Mouse (Mus musculus) forebrain, embryonic 14.5 days (tissue): ENCODE data around the gene Alkbh7. TPM values are rescaled to one million over a fixed set of nuclear protein-coding genes. Genes with fewer than 3 reads are reported as not detected.

Source experiments
- ATAC-seq: fragments of 200-750 bp; cut with Nextera tagmentation; 2 replicates; pipeline ENCODE4 v1.8.0; 2017; ENCODE audit warnings: mild to moderate bottlenecking, moderate library complexity
- DNase-seq: peaks from one replicate; pipeline ENCODE4 v3.0.0-alpha.2; 2015; ENCODE audit warnings: low spot score
- H3K27ac ChIP-seq: fragments of 300-500 bp; sonication (generic); 2 replicates; pipeline ENCODE4 v1.5.1; 2014; ENCODE audit warnings: low read depth, mild to moderate bottlenecking, control low read depth, low read length, moderate library complexity
- H3K27me3 ChIP-seq: fragments of 300-500 bp; sonication (generic); replicated peaks from 2 replicates; pipeline ENCODE4 v1.6.1; 2014; ENCODE audit warnings: low read length, control low read depth, mixed read lengths; ENCODE audit not compliant: control insufficient read depth, insufficient read depth
- H3K36me3 ChIP-seq: fragments of 300-500 bp; sonication (generic); 2 replicates; pipeline ENCODE4 v1.6.1; 2014; ENCODE audit warnings: low read length, control low read depth; ENCODE audit not compliant: control insufficient read depth, insufficient read depth
- H3K4me1 ChIP-seq: fragments of 300-500 bp; sonication (generic); 2 replicates; pipeline ENCODE4 v1.6.1; 2014; ENCODE audit warnings: antibody characterized with exemption, low read length, control low read depth; ENCODE audit not compliant: control insufficient read depth, insufficient read depth
- H3K4me2 ChIP-seq: fragments of 300-500 bp; sonication (generic); 2 replicates; pipeline ENCODE4 v1.6.1; 2014; ENCODE audit warnings: mild to moderate bottlenecking, control low read depth, low read length
- H3K4me3 ChIP-seq: fragments of 300-500 bp; sonication (generic); 2 replicates; pipeline ENCODE4 v1.5.1; 2014; ENCODE audit warnings: low read depth, low read length, control low read depth
- H3K9ac ChIP-seq: fragments of 300-500 bp; sonication (generic); 2 replicates; pipeline ENCODE4 v1.6.1; 2014; ENCODE audit warnings: mild to moderate bottlenecking, low read length, control low read depth, moderate library complexity
- H3K9me3 ChIP-seq: fragments of 300-500 bp; sonication (generic); replicated peaks from 2 replicates; pipeline ENCODE4 v1.6.1; 2016; ENCODE audit warnings: low read length, control low read depth, mixed read lengths; ENCODE audit not compliant: control insufficient read depth
- WGBS: fragments of 180-500 bp; shearing (Covaris S2); extraction: QIAGEN DNeasy Blood & Tissue Kit; methylation state at CpG from one replicate; pipeline ENCODE4 v1.1.7; 2014; 5-methylcytosine and 5-hydroxymethylcytosine counted together
- polyA plus RNA-seq: library from polyadenylated mRNA; unstranded; fragments of >200 nt; fragmentation: Nextera tagmentation; extraction: Ambion mirVana; gene quantifications from 2 replicates; pipeline ENCODE4 v1.2.1, GENCODE M21; 2014

The Alkbh7 gene
- polyA plus RNA-seq, 1 experiment from 2014 or later: 44.8 TPM

GRCm38 (mm10) chr17:56990966-56991365 is 6.2 kb upstream of the Alkbh7 start:
- WGBS: 62% methylated on average over 2 of the region's 2 CpGs
- no peak for DNase-seq
- ATAC-seq: no peak

DNA sequence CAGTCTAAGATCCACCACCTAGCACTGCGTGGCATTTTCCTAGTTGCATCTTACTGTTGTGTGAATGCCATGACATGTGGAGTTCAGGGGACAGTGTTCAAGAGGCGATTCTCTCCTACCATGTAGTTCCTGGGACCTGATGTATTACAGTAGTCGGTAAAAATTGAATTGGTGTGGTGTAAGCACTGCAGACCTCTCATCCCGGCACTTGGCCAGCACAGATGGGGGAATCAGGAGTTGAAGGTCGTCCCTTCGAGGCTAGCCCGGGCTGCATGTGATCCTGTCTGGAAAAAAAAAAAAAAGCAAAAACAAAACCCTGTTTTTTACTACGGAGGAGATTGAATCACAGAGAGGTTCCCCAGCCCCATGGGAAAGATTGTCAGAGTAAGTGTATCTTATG is 2.1 kb upstream of the Alkbh7 start:
- Histone ChIP-seq H3K4me3 (no peak overlapping the region), H3K9me3 (no peaks in the 10 kb centered on the region), H3K36me3 (peaks cover 62% of the 10 kb centered on the region), H3K27ac (no peak overlapping the region), H3K4me2 (no peak overlapping the region), H3K27me3 (no peaks in the 10 kb centered on the region), H3K9ac (no peak overlapping the region), H3K4me1 (peaks cover 13% of the 10 kb centered on the region)
- 95% methylated on average over 8 of the region's 8 CpGs for WGBS
- DNase-seq: no peak
- ATAC-seq: no peak

More at GRCm38 (mm10) chr17:56990966-56991365, 6.2 kb upstream of the Alkbh7 start:
- peaks cover 7% of the 10 kb centered on the region for H3K4me1 ChIP-seq
- H3K9ac ChIP-seq: peak overlapping the region; percentile 85
- no peaks in the 10 kb centered on the region for H3K27me3 ChIP-seq
- no peaks in the 10 kb centered on the region for H3K9me3 ChIP-seq
- H3K4me2 ChIP-seq: peak overlapping the region; percentile 71
- peaks cover 43% of the 10 kb centered on the region for H3K36me3 ChIP-seq
- H3K4me3 ChIP-seq: peak overlapping the region; percentile 82
- no peak overlapping the region for H3K27ac ChIP-seq

GRCm38 (mm10) chr17:56996506-56996905 is 633 bp upstream of the Alkbh7 start:
- H3K4me1 ChIP-seq: peaks cover 5% of the 10 kb centered on the region
- H3K9ac ChIP-seq: no peak overlapping the region
- no peaks in the 10 kb centered on the region for H3K9me3 ChIP-seq
- DNase-seq: no peak
- H3K27ac ChIP-seq: no peak overlapping the region
- no peaks in the 10 kb centered on the region for H3K27me3 ChIP-seq
- peaks cover 65% of the 10 kb centered on the region for H3K36me3 ChIP-seq
- peak overlapping the region; percentile 72; the same call in 1 of the 2 replicates for H3K4me3 ChIP-seq
- H3K4me2 ChIP-seq: peak overlapping the region; percentile 66; the same call in 1 of the 2 replicates
- WGBS: 84% methylated on average over 2 of the region's 2 CpGs
- ATAC-seq: no peak

DNA sequence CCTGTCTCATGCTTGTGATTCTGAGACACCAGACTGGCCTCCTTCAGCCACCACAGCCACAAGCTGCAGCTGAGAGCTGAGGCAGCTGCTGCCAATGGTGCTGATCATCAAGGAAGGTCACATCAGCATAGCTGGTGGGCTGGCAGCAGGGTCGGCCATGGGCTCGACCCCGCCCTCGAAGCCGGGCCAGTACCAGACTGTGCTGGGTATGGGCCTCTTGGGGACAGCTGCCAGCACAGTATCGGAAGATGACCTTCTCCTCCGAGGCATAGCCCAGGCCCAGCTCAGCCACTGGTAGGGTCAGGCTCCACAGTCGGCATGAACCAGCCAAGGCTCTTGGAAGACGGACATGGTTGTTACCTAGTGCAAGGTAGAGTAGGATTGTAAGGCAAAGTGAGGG is 2.3 kb downstream of the Alkbh7 start:
- WGBS: 91% methylated on average over 9 of the region's 9 CpGs
- peaks cover 59% of the 10 kb centered on the region for H3K36me3 ChIP-seq
- no peak for ATAC-seq

GRCm38 (mm10) chr17:56999968-57000609 is 3.0 kb downstream of the Alkbh7 start, which contains the start of gene Pspn:
TSS of gene Pspn (minus strand) at chr17:57000018.
- 90% methylated on average over 9 of the region's 9 CpGs for WGBS

More for the DNA sequence above, 2.3 kb downstream of the Alkbh7 start:
- H3K4me2 ChIP-seq: no peak overlapping the region
- peaks cover 5% of the 10 kb centered on the region for H3K4me1 ChIP-seq
- H3K27ac ChIP-seq: no peak overlapping the region
- no peak overlapping the region for H3K9ac ChIP-seq
- no peaks in the 10 kb centered on the region for H3K27me3 ChIP-seq
- no peak for DNase-seq
- no peaks in the 10 kb centered on the region for H3K9me3 ChIP-seq
- no peak overlapping the region for H3K4me3 ChIP-seq

GRCm38 (mm10) chr17:57001228-57001627 is 4.1 kb downstream of the Alkbh7 start:
- H3K27me3 ChIP-seq: no peaks in the 10 kb centered on the region
- H3K27ac ChIP-seq: no peak overlapping the region
- H3K9me3 ChIP-seq: no peaks in the 10 kb centered on the region
- no peak overlapping the region for H3K4me2 ChIP-seq
- no peak for ATAC-seq
- H3K4me1 ChIP-seq: peaks cover 5% of the 10 kb centered on the region
- H3K36me3 ChIP-seq: peaks cover 58% of the 10 kb centered on the region
- H3K4me3 ChIP-seq: no peak overlapping the region
- DNase-seq: no peak
- H3K9ac ChIP-seq: no peak overlapping the region
- WGBS: 82% methylated on average over 8 of the region's 8 CpGs

More at GRCm38 (mm10) chr17:56999968-57000609, 3.0 kb downstream of the Alkbh7 start, which contains the start of gene Pspn:
- Histone ChIP-seq H3K9me3 (no peaks in the 10 kb centered on the region), H3K4me2 (no peak within 1 kb of the TSS), H3K27ac (no peak within 1 kb of the TSS), H3K9ac (no peak within 1 kb of the TSS), H3K4me3 (no peak within 1 kb of the TSS), H3K27me3 (no peaks in the 10 kb centered on the region), H3K36me3 (peaks cover 58% of the 10 kb centered on the region), H3K4me1 (peaks cover 5% of the 10 kb centered on the region)
- ATAC-seq (no peak), DNase-seq (no peak)

- DNase-seq (no peak), ATAC-seq (no peak)
- no peak overlapping the region for H3K9ac ChIP-seq
- no peaks in the 10 kb centered on the region for H3K9me3 ChIP-seq
- 90% methylated on average over 7 of the region's 7 CpGs for WGBS
- no peaks in the 10 kb centered on the region for H3K4me1 ChIP-seq
- no peak overlapping the region for H3K27ac ChIP-seq
- peaks cover 76% of the 10 kb centered on the region for H3K36me3 ChIP-seq
- no peak overlapping the region for H3K4me3 ChIP-seq
- no peaks in the 10 kb centered on the region for H3K27me3 ChIP-seq
- no peak overlapping the region for H3K4me2 ChIP-seq
These were observed 6.9 kb downstream of the Alkbh7 start for GRCm38 (mm10) chr17:57003994-57004393.

DNA sequence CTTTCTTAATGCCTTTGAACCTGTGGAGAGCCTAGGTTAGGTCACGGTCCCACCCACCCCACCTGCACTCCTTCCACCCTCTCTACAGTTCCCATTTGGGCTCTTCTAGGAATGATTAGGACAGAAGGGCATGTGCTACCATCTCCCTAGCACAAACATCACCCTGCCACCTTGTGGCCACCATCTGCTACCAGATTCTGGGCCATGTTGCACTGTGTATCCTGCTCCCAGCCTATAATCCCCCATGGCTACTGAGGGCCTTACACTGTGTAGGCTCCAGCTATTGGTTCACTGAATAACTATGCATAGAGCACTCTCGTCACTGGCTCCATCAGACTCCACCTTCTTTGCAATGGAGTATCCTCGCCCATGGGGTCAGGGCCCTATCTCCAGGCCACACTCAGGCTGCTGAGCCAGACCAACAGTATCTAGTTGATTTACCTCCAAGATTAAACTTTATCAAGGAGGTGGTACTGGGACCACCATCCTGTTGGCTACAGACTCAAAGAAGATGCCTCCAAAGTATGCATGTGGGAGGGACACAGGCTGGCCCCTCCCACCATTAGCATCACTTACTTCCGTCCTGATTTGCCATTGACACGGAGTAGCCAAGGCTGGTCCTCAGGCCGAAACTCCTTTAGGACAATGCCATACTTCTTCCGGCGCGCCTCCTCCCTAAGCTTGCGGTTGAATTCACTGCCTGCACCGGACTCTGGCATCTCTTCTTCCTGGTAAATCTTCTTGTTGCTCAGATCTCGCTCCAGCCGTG is 10.2 kb downstream of the Alkbh7 start:
- no peak overlapping the region for H3K9ac ChIP-seq
- H3K4me1 ChIP-seq: peaks cover 11% of the 10 kb centered on the region; the same call in 1 of the 2 replicates
- no peaks in the 10 kb centered on the region for H3K27me3 ChIP-seq
- no peak overlapping the region for H3K27ac ChIP-seq
- WGBS: 91% methylated on average over 13 of the region's 13 CpGs
- DNase-seq: no peak
- peaks cover 70% of the 10 kb centered on the region for H3K36me3 ChIP-seq
- no peak overlapping the region for H3K4me3 ChIP-seq
- no peaks in the 10 kb centered on the region for H3K9me3 ChIP-seq
- ATAC-seq: no peak
- H3K4me2 ChIP-seq: no peak overlapping the region

- no peaks in the 10 kb centered on the region for H3K9me3 ChIP-seq
- H3K4me3 ChIP-seq: peak overlapping the region; percentile 68
- H3K36me3 ChIP-seq: peaks cover 35% of the 10 kb centered on the region
- under 1% methylated on average over 19 of the region's 19 CpGs for WGBS
- ATAC-seq (peak; percentile 47), DNase-seq (no peak)
- H3K27me3 ChIP-seq: no peaks in the 10 kb centered on the region
- peak overlapping the region; percentile 81 for H3K9ac ChIP-seq
- H3K27ac ChIP-seq: peak overlapping the region; percentile 44; the same call in 1 of the 2 replicates
- H3K4me2 ChIP-seq: peak overlapping the region; percentile 94
- peaks cover 11% of the 10 kb centered on the region; the same call in 1 of the 2 replicates for H3K4me1 ChIP-seq
These were observed 13.7 kb downstream of the Alkbh7 start for GRCm38 (mm10) chr17:57010911-57011235.
